Mouse (Mus musculus): ENCODE measurements around the gene Dnajc12. TPM values are rescaled to one million over a fixed set of nuclear protein-coding genes. Genes with fewer than 3 reads are reported as not detected.

Dnajc12 gene
- total and polyA plus RNA-seq, 3 experiments: 2.9 to 7.3 TPM; not detected in 1

- TF ChIP-seq CHD1 (IDR thresholded peaks at IDR 0.05; ENCODE audit: low read depth, low read length) (no peak), BHLHE40 (IDR thresholded peaks at IDR 0.05; ENCODE audit: borderline replicate concordance, low read depth, low read length) (no peak), RCOR1 (IDR thresholded peaks at IDR 0.05; ENCODE audit: low read depth, low read length) (no peak), SIN3A (IDR thresholded peaks at IDR 0.05; ENCODE audit: low read length) (no peak), ZMIZ1 (IDR thresholded peaks at IDR 0.05; ENCODE audit: low read depth, low read length) (no peak), RAD21 (IDR thresholded peaks at IDR 0.05; ENCODE audit: low read depth, low read length) (no peak), MEF2A (IDR thresholded peaks at IDR 0.05; ENCODE audit: extremely low read depth, insufficient replicate concordance, low read depth, low read length, poor library complexity, severe bottlenecking) (no peak), GATA1 (IDR thresholded peaks at IDR 0.05; ENCODE audit: low read depth, low read length) (no peak)
- H3K9ac ChIP-seq (ENCODE audit: control insufficient read depth, low read depth, low read length, poor library complexity, severe bottlenecking): no peak overlapping the region
- no peak overlapping the region for H3K27ac ChIP-seq (ENCODE audit: control insufficient read depth, low read depth, low read length)
- no peak for DNase-seq (ENCODE audit: low read depth, low spot score)
- peaks cover 0 to 2% of the 10 kb centered on the region in 2 experiments; a peak in 1 of 4 replicates for H3K36me3 ChIP-seq (ENCODE audit: control insufficient read depth in 1 of 2, insufficient read depth in 2 of 2, low read length in 2 of 2)
- no peak overlapping the region for H3K4me3 ChIP-seq (ENCODE audit: control insufficient read depth in 1 of 2, insufficient read depth in 1 of 2, low read depth in 2 of 2, low read length in 2 of 2)
- H3K79me2 ChIP-seq (ENCODE audit: control insufficient read depth, insufficient read depth, low read length, poor library complexity): no peaks in the 10 kb centered on the region
- no peaks in the 10 kb centered on the region for H3K9me3 ChIP-seq (replicated peaks; ENCODE audit: insufficient read depth, low read length)
- peaks cover 0 to 3% of the 10 kb centered on the region in 2 experiments; a peak in 2 of 4 replicates for H3K4me1 ChIP-seq (ENCODE audit: control insufficient read depth in 1 of 2, insufficient read depth in 2 of 2, low read length in 2 of 2)
- no peaks in the 10 kb centered on the region for H3K27me3 ChIP-seq (ENCODE audit: control insufficient read depth in 1 of 2, insufficient read depth in 2 of 2, low read length in 2 of 2)
Observed at GRCm38 (mm10) chr10:63344751-63345150, 37.5 kb upstream of the Dnajc12 start.

GRCm38 (mm10) chr10:63348291-63348690 is 34.0 kb upstream of the Dnajc12 start:
- H3K4me1 ChIP-seq (ENCODE audit: control insufficient read depth in 1 of 2, insufficient read depth in 2 of 2, low read length in 2 of 2): no peaks in the 10 kb centered on the region
- DNase-seq (ENCODE audit: low read depth, low spot score): no peak
- no peak overlapping the region for H3K4me3 ChIP-seq (ENCODE audit: control insufficient read depth in 1 of 2, insufficient read depth in 1 of 2, low read depth in 2 of 2, low read length in 2 of 2)
- TF ChIP-seq MYB (IDR thresholded peaks at IDR 0.05; ENCODE audit: low read depth, low read length): no peak
- TF ChIP-seq GABPA (IDR thresholded peaks at IDR 0.05; ENCODE audit: low read depth, low read length): no peak
- TF ChIP-seq BHLHE40 (IDR thresholded peaks at IDR 0.05; ENCODE audit: borderline replicate concordance, low read depth, low read length): no peak
- TF ChIP-seq ELF1 (IDR thresholded peaks at IDR 0.05; ENCODE audit: low read depth, low read length): no peak
- TF ChIP-seq SMC3 (IDR thresholded peaks at IDR 0.05; ENCODE audit: low read depth, low read length): no peak
- TF ChIP-seq CTCF (IDR thresholded peaks at IDR 0.05 in 2 of 3, conservative IDR thresholded peaks at IDR 0.05 in 1 of 3; ENCODE audit: control insufficient read depth in 1 of 3, insufficient read depth in 1 of 3, low read depth in 2 of 3, low read length in 3 of 3, poor library complexity in 1 of 3, severe bottlenecking in 1 of 3): no peak
- no peak for TF ChIP-seq NRF1 (IDR thresholded peaks at IDR 0.05; ENCODE audit: insufficient read depth, low read depth, low read length, poor library complexity, severe bottlenecking)
- no peak for TF ChIP-seq ETS1 (IDR thresholded peaks at IDR 0.05; ENCODE audit: low read depth, low read length)
- H3K27ac ChIP-seq (ENCODE audit: control insufficient read depth, low read depth, low read length): no peak overlapping the region
- H3K27me3 ChIP-seq (ENCODE audit: control insufficient read depth in 1 of 2, insufficient read depth in 2 of 2, low read length in 2 of 2): no peaks in the 10 kb centered on the region
- H3K79me2 ChIP-seq (ENCODE audit: control insufficient read depth, insufficient read depth, low read length, poor library complexity): no peaks in the 10 kb centered on the region
- H3K9me3 ChIP-seq (replicated peaks; ENCODE audit: insufficient read depth, low read length): no peaks in the 10 kb centered on the region
- no peaks in the 10 kb centered on the region for H3K36me3 ChIP-seq (ENCODE audit: control insufficient read depth in 1 of 2, insufficient read depth in 2 of 2, low read length in 2 of 2)
- H3K9ac ChIP-seq (ENCODE audit: control insufficient read depth, low read depth, low read length, poor library complexity, severe bottlenecking): no peak overlapping the region
